Mouse (Mus musculus) small intestine, adult 2 months (tissue): ENCODE data around the gene Naaladl2.

Experiments
- CTCF ChIP-seq: fragments of 200-500 bp; IDR thresholded peaks from 2 replicates; pipeline ENCODE4 v1.5.1; 2012; ENCODE audit warnings: low read depth, mild to moderate bottlenecking, control low read depth, inconsistent platforms, low read length, moderate library complexity, mixed read lengths; ENCODE audit not compliant: insufficient replicate concordance, insufficient read length; ENCODE audit errors: extremely low read depth
- POLR2A ChIP-seq: fragments of 200-500 bp; IDR thresholded peaks from 2 replicates; pipeline ENCODE4 v1.6.1; 2012; ENCODE audit warnings: low read depth, mild to moderate bottlenecking, control low read depth, inconsistent platforms, low read length, moderate library complexity

GRCm38 (mm10) chr3:24747182-24747856, 396.7 kb downstream of the Naaladl2 start:
- TF ChIP-seq POLR2A (no peak), CTCF (no peak)
